ENCODE assay signal across 9 mouse cellular contexts in the genomic region with DNA sequence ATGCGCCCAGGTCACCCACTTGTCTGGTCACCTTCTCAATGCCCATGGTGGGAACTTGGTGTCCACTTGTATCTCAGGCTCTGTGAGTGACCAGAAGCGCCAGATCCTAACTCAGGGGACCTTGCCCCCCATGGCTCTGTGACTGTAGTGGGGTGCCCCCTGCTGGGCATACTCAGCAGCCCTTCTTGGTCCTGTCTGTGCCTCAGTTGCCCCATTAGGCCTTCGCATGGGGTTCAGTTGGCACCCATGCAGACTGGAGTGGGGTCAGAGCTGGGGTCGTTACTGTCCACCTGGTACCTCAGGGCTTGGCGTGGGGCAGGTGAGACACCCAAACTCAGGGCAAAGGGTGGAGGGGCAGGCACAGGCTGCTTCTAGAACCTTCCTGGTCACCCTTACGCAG. TPM values are rescaled to one million over a fixed set of nuclear protein-coding genes. Genes with fewer than 3 reads are reported as not detected.
A peak's percentile ranks its signal among the peaks of the same experiment; 100 is the strongest.
DNase-seq lines count a peak whose midpoint lies in the region; ATAC-seq and TF ChIP-seq lines count a peak whose summit lies in the region.
"Had no signal": no experiment of that assay in that cellular context is flagged by ENCODE, and none has a peak within 500 bp of the region (broad histone marks: within the 10 kb centered on the region; RNA-seq: fewer than 3 reads in every experiment).

No protein-coding gene starts in this region.

- H3K4me1 ChIP-seq in hindbrain, postnatal 0 days (ENCODE audit: insufficient read depth, low read length): no peaks in the 10 kb centered on the region
- no peaks in the 10 kb centered on the region for H3K4me1 ChIP-seq in hindbrain, embryonic 14.5 days (replicated peaks; ENCODE audit: control insufficient read depth, insufficient read depth, low read length)
- H3K4me1 ChIP-seq in CH12.LX (ENCODE audit: control insufficient read depth in 1 of 2, insufficient read depth in 2 of 2): peaks cover 28 to 57% of the 10 kb centered on the region in 2 experiments
- peaks cover 3% of the 10 kb centered on the region; the same call in 1 of the 2 replicates for H3K4me1 ChIP-seq in bone marrow, adult 2 months (ENCODE audit: control insufficient read depth, insufficient read depth, low read length)
- no peaks in the 10 kb centered on the region for H3K4me1 ChIP-seq in lung, postnatal 0 days (ENCODE audit: insufficient read depth, low read depth, low read length)

- no peak for ATAC-seq in hindbrain, postnatal 0 days
- no peak for ATAC-seq in hindbrain, embryonic 14.5 days (ENCODE audit: low FRiP score)
- 0 out of 2 replicates have a peak, but pooled peaks have one; percentile 18 for ATAC-seq in lung, postnatal 0 days
- ATAC-seq: forebrain, embryonic 13.5 days had no signal

- in situ Hi-C loops in CH12.LX (cut with MboI; ENCODE audit: low pct_ligation_motif_present, low pct_unique_long_range_greater_than_20kb, low sequenced_read_pairs): no loop called here

- peak; percentile 69 for TF ChIP-seq RAD21 in CH12.LX (IDR thresholded peaks at IDR 0.05; ENCODE audit: low read depth, low read length)

- peaks cover 19% of the 10 kb centered on the region for H3K36me3 ChIP-seq in hindbrain, postnatal 0 days (ENCODE audit: insufficient read depth, low read length)
- H3K36me3 ChIP-seq in hindbrain, embryonic 14.5 days (replicated peaks; ENCODE audit: control insufficient read depth, insufficient read depth): peaks cover 45% of the 10 kb centered on the region
- H3K36me3 ChIP-seq in CH12.LX (replicated peaks in 1 of 2; ENCODE audit: control insufficient read depth in 1 of 2, insufficient read depth in 1 of 2, low read length in 1 of 2): peaks cover 40 to 53% of the 10 kb centered on the region in 2 experiments
- H3K36me3 ChIP-seq in lung, postnatal 0 days (ENCODE audit: insufficient read depth, low read length): peaks cover 24% of the 10 kb centered on the region

- no peak; the same call in 1 of the 2 replicates for TF ChIP-seq POLR2A in CH12.LX (IDR thresholded peaks at IDR 0.05; ENCODE audit: low read depth, low read length)
- no peak for TF ChIP-seq POLR2A in bone marrow, adult 2 months (IDR thresholded peaks at IDR 0.05; ENCODE audit: borderline replicate concordance, control insufficient read depth, low read depth, low read length)

- TF ChIP-seq EP300 in CH12.LX (IDR thresholded peaks at IDR 0.05; ENCODE audit: low read length): no peak
- no peak for TF ChIP-seq EP300 in lung, postnatal 0 days (IDR thresholded peaks at IDR 0.05)

- H3K4me3 ChIP-seq in hindbrain, postnatal 0 days (ENCODE audit: low read length): no peak overlapping the region
- H3K4me3 ChIP-seq in hindbrain, embryonic 14.5 days (replicated peaks; ENCODE audit: low read length): no peak overlapping the region
- H3K4me3 ChIP-seq in CH12.LX (replicated peaks in 1 of 3; ENCODE audit: low read depth in 2 of 3, low read length in 2 of 3, poor library complexity in 1 of 3): no peak overlapping the region
- H3K4me3 ChIP-seq in bone marrow, adult 2 months (replicated peaks; ENCODE audit: control insufficient read depth, low read depth, low read length): no peak overlapping the region
- H3K4me3 ChIP-seq in lung, postnatal 0 days (ENCODE audit: low read depth, low read length): no peak overlapping the region
- H3K4me3 ChIP-seq: forebrain, embryonic 13.5 days had no signal

- dilution Hi-C loops in CH12.LX (cut with MboI; ENCODE audit: extremely low pct_ligation_motif_present, extremely low pct_unique_long_range_greater_than_20kb, low sequenced_read_pairs): no loop called here

- no peaks in the 10 kb centered on the region for H3K79me2 ChIP-seq in CH12.LX (replicated peaks; ENCODE audit: control insufficient read depth, extremely low read depth, insufficient read depth, poor library complexity, severe bottlenecking)

- no peaks in the 10 kb centered on the region for H3K9me3 ChIP-seq in hindbrain, postnatal 0 days (ENCODE audit: low read length)
- H3K9me3 ChIP-seq in hindbrain, embryonic 14.5 days (ENCODE audit: control insufficient read depth, low read length): no peaks in the 10 kb centered on the region
- no peaks in the 10 kb centered on the region for H3K9me3 ChIP-seq in CH12.LX (replicated peaks; ENCODE audit: low read length)
- H3K9me3 ChIP-seq in lung, postnatal 0 days (ENCODE audit: low read length): no peaks in the 10 kb centered on the region
- H3K9me3 ChIP-seq: forebrain, embryonic 13.5 days had no signal

- TF ChIP-seq CTCF in hindbrain, postnatal 0 days (IDR thresholded peaks at IDR 0.05; ENCODE audit: low read depth): peak; percentile 58
- TF ChIP-seq CTCF in CH12.LX (conservative IDR thresholded peaks at IDR 0.05 in 1 of 2, IDR thresholded peaks at IDR 0.05 in 1 of 2; ENCODE audit: low read depth in 2 of 2, low read length in 2 of 2): peak; percentile 25 to 75; a peak in 3 of 4 replicates
- peak; percentile 76 for TF ChIP-seq CTCF in bone marrow, adult 2 months (IDR thresholded peaks at IDR 0.05; ENCODE audit: control insufficient read depth, insufficient read depth, low read length)
- peak; percentile 83 for TF ChIP-seq CTCF in lung, postnatal 0 days (IDR thresholded peaks at IDR 0.05)

- H3K9ac ChIP-seq in hindbrain, postnatal 0 days (replicated peaks; ENCODE audit: low read length): no peak overlapping the region
- H3K9ac ChIP-seq in hindbrain, embryonic 14.5 days: no peak overlapping the region
- no peak overlapping the region for H3K9ac ChIP-seq in CH12.LX (ENCODE audit: insufficient read depth, low read depth)
- no peak overlapping the region for H3K9ac ChIP-seq in lung, postnatal 0 days (replicated peaks; ENCODE audit: low read depth)
- H3K9ac ChIP-seq: forebrain, embryonic 13.5 days had no signal

- no peak overlapping the region for H3K4me2 ChIP-seq in hindbrain, postnatal 0 days (ENCODE audit: low read depth, low read length)
- no peak overlapping the region for H3K4me2 ChIP-seq in hindbrain, embryonic 14.5 days (replicated peaks)
- no peak overlapping the region for H3K4me2 ChIP-seq in CH12.LX (ENCODE audit: insufficient read depth, low read depth, poor library complexity, severe bottlenecking)
- H3K4me2 ChIP-seq in lung, postnatal 0 days (replicated peaks; ENCODE audit: low read depth, low read length): no peak overlapping the region
- H3K4me2 ChIP-seq: forebrain, embryonic 13.5 days had no signal

- no peaks in the 10 kb centered on the region for H3K27me3 ChIP-seq in hindbrain, postnatal 0 days (ENCODE audit: insufficient read depth, low read length)
- H3K27me3 ChIP-seq in hindbrain, embryonic 14.5 days (ENCODE audit: control insufficient read depth, insufficient read depth, low read length): no peaks in the 10 kb centered on the region
- H3K27me3 ChIP-seq in CH12.LX (replicated peaks): no peaks in the 10 kb centered on the region
- no peaks in the 10 kb centered on the region for H3K27me3 ChIP-seq in lung, postnatal 0 days (replicated peaks; ENCODE audit: insufficient read depth, low read length)

- no peak for DNase-seq in hindbrain, postnatal 0 days (ENCODE audit: low spot score)
- no peak for DNase-seq in hindbrain, embryonic 14.5 days (ENCODE audit: low spot score)
- DNase-seq in CH12.LX (ENCODE audit: extremely low read depth): no peak
- DNase-seq in lung, postnatal 0 days (ENCODE audit: low spot score): peak; percentile 40
- DNase-seq in urinary bladder, adult 18-20 months (ENCODE audit: low spot score in 2 of 2): no peak
- no peak for DNase-seq in cerebellum, adult 11 months
- DNase-seq in right cerebral cortex, postnatal 14 days: no peak

- 81% methylated on average over 6 of the region's 6 CpGs for WGBS in hindbrain, postnatal 0 days
- WGBS in hindbrain, embryonic 14.5 days: 87% methylated on average over 6 of the region's 6 CpGs
- 75% methylated on average over 6 of the region's 6 CpGs for WGBS in bone marrow, adult 2 months
- WGBS in lung, postnatal 0 days: 88% methylated on average over 6 of the region's 6 CpGs

- no peak overlapping the region for H3K27ac ChIP-seq in hindbrain, postnatal 0 days
- H3K27ac ChIP-seq in hindbrain, embryonic 14.5 days: no peak overlapping the region
- no peak overlapping the region for H3K27ac ChIP-seq in CH12.LX (ENCODE audit: insufficient read depth, low read depth)
- no peak overlapping the region for H3K27ac ChIP-seq in bone marrow, adult 2 months (ENCODE audit: control insufficient read depth, insufficient read depth, low read depth, low read length, poor library complexity)
- no peak overlapping the region for H3K27ac ChIP-seq in lung, postnatal 0 days (ENCODE audit: low read length)
- H3K27ac ChIP-seq: forebrain, embryonic 13.5 days had no signal

RNA-seq across cellular contexts. Expression of gene Wdr18, which starts 6.0 kb away (rescaled TPM):
- 74.6 and 81.6 TPM in 2 replicates for total RNA-seq in hindbrain, postnatal 0 days (2014; rRNA removed)
- polyA plus RNA-seq in hindbrain, postnatal 0 days (2015; fragmentation: Nextera tagmentation; extraction: Ambion mirVana): 109 TPM in 2 replicates
- polyA plus RNA-seq in hindbrain, embryonic 14.5 days (2014; fragmentation: Nextera tagmentation; extraction: Ambion mirVana): 91.8 and 97.8 TPM in 2 replicates
- total RNA-seq in CH12.LX (2012; rRNA removed) (92.1 and 111 TPM in 2 replicates), CH12.LX (2014; rRNA removed) (59.7 and 70.8 TPM in 2 replicates)
- polyA plus RNA-seq in CH12.LX (2012; ENCODE audit: insufficient read length, low read depth): 54.2 and 69.7 TPM in 2 replicates
- polyA plus RNA-seq in bone marrow, adult 2 months (2011; ENCODE audit: insufficient read depth, insufficient read length, low replicate concordance, missing spikeins): 26.7 and 43.3 TPM in 2 replicates
- 32.8 and 44.2 TPM in 2 replicates for polyA plus RNA-seq in lung, postnatal 0 days (2015; fragmentation: Nextera tagmentation; extraction: Ambion mirVana)

RNA-seq across cellular contexts. Expression of gene Grin3b, which starts 16.6 kb away (rescaled TPM):
- total RNA-seq in hindbrain, postnatal 0 days (2014; rRNA removed): 0.68 and 0.97 TPM in 2 replicates
- polyA plus RNA-seq in hindbrain, postnatal 0 days (2015; fragmentation: Nextera tagmentation; extraction: Ambion mirVana): 0.20 and 0.51 TPM in 2 replicates
- 0.30 and 0.33 TPM in 2 replicates for polyA plus RNA-seq in hindbrain, embryonic 14.5 days (2014; fragmentation: Nextera tagmentation; extraction: Ambion mirVana)
- 0.59 and 0.76 TPM in 2 replicates for total RNA-seq in CH12.LX (2012; rRNA removed)
- 0.27 and 0.30 TPM in 2 replicates for total RNA-seq in CH12.LX (2014; rRNA removed)
- polyA plus RNA-seq in CH12.LX (2012; ENCODE audit: insufficient read length, low read depth): 0.56 and 0.78 TPM in 2 replicates
- not detected in 2 replicates for polyA plus RNA-seq in bone marrow, adult 2 months (2011; ENCODE audit: insufficient read depth, insufficient read length, low replicate concordance, missing spikeins)
- 0.24 and 0.32 TPM in 2 replicates for polyA plus RNA-seq in lung, postnatal 0 days (2015; fragmentation: Nextera tagmentation; extraction: Ambion mirVana)

RNA-seq across cellular contexts. Expression of gene Arid3a, which starts 27.1 kb away (rescaled TPM):
- total RNA-seq in hindbrain, postnatal 0 days (2014; rRNA removed): 9.7 and 10.1 TPM in 2 replicates
- 2.5 and 2.6 TPM in 2 replicates for polyA plus RNA-seq in hindbrain, postnatal 0 days (2015; fragmentation: Nextera tagmentation; extraction: Ambion mirVana)
- 3.4 and 3.8 TPM in 2 replicates for polyA plus RNA-seq in hindbrain, embryonic 14.5 days (2014; fragmentation: Nextera tagmentation; extraction: Ambion mirVana)
- total RNA-seq in CH12.LX (2012; rRNA removed) (114 and 161 TPM in 2 replicates), CH12.LX (2014; rRNA removed) (45.9 and 48.4 TPM in 2 replicates)
- 84.7 and 94.4 TPM in 2 replicates for polyA plus RNA-seq in CH12.LX (2012; ENCODE audit: insufficient read length, low read depth)
- 12.4 and 27.6 TPM in 2 replicates for polyA plus RNA-seq in bone marrow, adult 2 months (2011; ENCODE audit: insufficient read depth, insufficient read length, low replicate concordance, missing spikeins)
- 4.8 and 7.1 TPM in 2 replicates for polyA plus RNA-seq in lung, postnatal 0 days (2015; fragmentation: Nextera tagmentation; extraction: Ambion mirVana)

RNA-seq across cellular contexts. Expression of gene Tmem259, which starts 30.2 kb away (rescaled TPM):
- total RNA-seq in hindbrain, postnatal 0 days (2014; rRNA removed): 161 and 179 TPM in 2 replicates
- polyA plus RNA-seq in hindbrain, postnatal 0 days (2015; fragmentation: Nextera tagmentation; extraction: Ambion mirVana): 25.6 and 27.1 TPM in 2 replicates
- polyA plus RNA-seq in hindbrain, embryonic 14.5 days (2014; fragmentation: Nextera tagmentation; extraction: Ambion mirVana): 22.6 and 22.8 TPM in 2 replicates
- total RNA-seq in CH12.LX (2012; rRNA removed) (67.1 and 71.7 TPM in 2 replicates), CH12.LX (2014; rRNA removed) (50.1 and 50.2 TPM in 2 replicates)
- 66.0 and 84.2 TPM in 2 replicates for polyA plus RNA-seq in CH12.LX (2012; ENCODE audit: insufficient read length, low read depth)
- 78.6 and 131 TPM in 2 replicates for polyA plus RNA-seq in bone marrow, adult 2 months (2011; ENCODE audit: insufficient read depth, insufficient read length, low replicate concordance, missing spikeins)
- polyA plus RNA-seq in lung, postnatal 0 days (2015; fragmentation: Nextera tagmentation; extraction: Ambion mirVana): 26.7 and 27.6 TPM in 2 replicates

RNA-seq across cellular contexts. Expression of gene R3hdm4, which starts 32.9 kb away (rescaled TPM):
- total RNA-seq in hindbrain, postnatal 0 days (2014; rRNA removed): 111 and 133 TPM in 2 replicates
- polyA plus RNA-seq in hindbrain, postnatal 0 days (2015; fragmentation: Nextera tagmentation; extraction: Ambion mirVana): 252 and 267 TPM in 2 replicates
- 228 and 232 TPM in 2 replicates for polyA plus RNA-seq in hindbrain, embryonic 14.5 days (2014; fragmentation: Nextera tagmentation; extraction: Ambion mirVana)
- total RNA-seq in CH12.LX (2012; rRNA removed): 20.9 and 22.3 TPM in 2 replicates
- total RNA-seq in CH12.LX (2014; rRNA removed): 8.9 and 10.5 TPM in 2 replicates
- polyA plus RNA-seq in CH12.LX (2012; ENCODE audit: insufficient read length, low read depth): 53.2 and 59.4 TPM in 2 replicates
- 182 and 197 TPM in 2 replicates for polyA plus RNA-seq in bone marrow, adult 2 months (2011; ENCODE audit: insufficient read depth, insufficient read length, low replicate concordance, missing spikeins)
- 123 and 129 TPM in 2 replicates for polyA plus RNA-seq in lung, postnatal 0 days (2015; fragmentation: Nextera tagmentation; extraction: Ambion mirVana)
